Mouse (Mus musculus): ENCODE measurements at regions not wholly inside any gene's neighbourhood (a gene's known extent, or its start where the extent isn't known, plus 50 kb on each side); places are given as distances from the start of the nearest gene placed in this dataset.

DNA sequence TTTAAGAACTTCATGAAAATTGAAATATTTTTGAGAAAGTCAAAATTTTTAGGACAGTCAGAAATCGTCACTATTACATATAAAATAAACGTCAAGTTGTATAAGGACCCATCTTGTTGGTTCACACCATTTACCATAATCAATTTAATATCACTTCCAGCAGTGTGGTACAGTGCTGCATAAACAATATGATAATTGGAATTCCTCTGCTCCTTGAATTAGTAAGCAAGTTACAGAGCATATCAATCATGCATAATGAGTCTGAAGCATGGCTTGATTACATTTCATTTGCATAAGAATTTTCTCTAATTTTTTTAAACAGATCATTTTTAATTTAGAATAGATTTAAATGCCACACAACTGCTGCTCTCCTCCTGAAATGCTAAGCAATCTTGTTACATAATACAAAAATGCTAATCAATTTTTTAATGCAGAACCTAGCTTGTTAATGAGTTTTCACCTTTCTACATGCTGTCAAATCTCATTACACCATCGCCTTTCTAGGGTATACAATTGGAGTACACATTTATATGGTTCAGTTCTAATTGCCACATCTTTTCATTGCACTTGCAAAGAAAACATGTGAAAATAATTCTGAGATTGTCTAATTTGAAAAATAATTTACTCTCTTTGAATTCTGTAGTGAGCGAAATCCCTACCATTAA lies 194.5 kb downstream of the Ctag2 start:
- Histone ChIP-seq H3K27me3 (no peaks in the 10 kb centered on the region), H3K36me3 (ENCODE audit: poor library complexity, severe bottlenecking) (no peaks in the 10 kb centered on the region), H3K4me3 (no peak overlapping the region), H3K4me1 (no peaks in the 10 kb centered on the region), H3K27ac (no peak overlapping the region), H3K4me2 (no peak overlapping the region), H3K9me3 (replicated peaks) (no peaks in the 10 kb centered on the region), H3K9ac (no peak overlapping the region)
- peak; percentile 83 for ATAC-seq
- 70% methylated on average over 4 of the region's 4 CpGs for WGBS

DNA sequence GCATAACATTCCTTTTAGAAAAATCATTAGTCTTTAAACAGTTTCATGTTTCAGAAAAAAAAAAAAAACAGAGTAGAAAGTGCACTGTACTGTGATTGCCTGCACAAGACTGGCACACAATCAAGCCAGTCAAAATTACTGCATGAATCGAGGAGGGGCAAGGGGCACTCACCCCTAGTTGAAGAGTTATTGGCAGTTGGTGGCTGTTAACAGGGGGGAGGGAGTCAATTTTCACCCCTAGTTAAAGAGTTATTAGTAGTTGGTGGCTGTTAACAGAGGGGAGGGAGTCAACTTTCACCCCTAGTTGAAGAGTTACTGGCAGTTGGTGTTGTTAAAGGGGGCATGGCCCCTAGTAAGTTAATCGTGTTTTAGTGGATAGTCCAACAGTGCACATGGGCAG lies 205.3 kb downstream of the Ctag2 start:
- no peak overlapping the region for H3K4me3 ChIP-seq
- H3K4me1 ChIP-seq, result no peaks in the 10 kb centered on the region
- H3K27me3 ChIP-seq, result no peaks in the 10 kb centered on the region
- H3K27ac ChIP-seq, result no peak overlapping the region
- H3K36me3 ChIP-seq (ENCODE audit: poor library complexity, severe bottlenecking), result no peaks in the 10 kb centered on the region
- ATAC-seq, result no peak
- 74% methylated on average over 2 of the region's 2 CpGs for WGBS
- H3K4me2 ChIP-seq, result no peak overlapping the region
- H3K9ac ChIP-seq, result no peak overlapping the region
- H3K9me3 ChIP-seq (replicated peaks), result no peaks in the 10 kb centered on the region

Data from forebrain, embryonic 13.5 days (tissue).